Mouse (Mus musculus) liver, adult 2 months (tissue): ENCODE results near the gene Zdhhc3.

Source experiments
- CTCF ChIP-seq: fragments of 200-500 bp; IDR thresholded peaks from 2 replicates; pipeline ENCODE4 v1.5.1; 2011; ENCODE audit warnings: low read depth, low read length, control low read depth
- POLR2A ChIP-seq: fragments of 200-500 bp; IDR thresholded peaks from 2 replicates; pipeline ENCODE4 v1.6.1; 2011; ENCODE audit warnings: low read length, control low read depth; ENCODE audit not compliant: insufficient read depth; ENCODE audit errors: extremely low read depth

- TF ChIP-seq POLR2A (no peak), CTCF (no peak)
These were observed 20.0 kb upstream of the Zdhhc3 start for GRCm38 (mm10) chr9:123132994-123133393.
